Mouse (Mus musculus) C2C12 (cell line): ENCODE data around the gene Mmp15. TPM values are rescaled to one million over a fixed set of nuclear protein-coding genes. Genes with fewer than 3 reads are reported as not detected.

Experiments used
- H3K27me3 ChIP-seq: one replicate; pipeline ENCODE4 v1.6.1; 2011; ENCODE audit not compliant: control insufficient read depth, insufficient read depth, insufficient read length
- H3K36me3 ChIP-seq: one replicate; pipeline ENCODE4 v1.6.1; 2011; ENCODE audit not compliant: control insufficient read depth, insufficient read depth
- H3K4me3 ChIP-seq: one replicate; pipeline ENCODE4 v1.5.1; 2011; ENCODE audit warnings: mild to moderate bottlenecking, control low read depth; ENCODE audit not compliant: poor library complexity, insufficient read depth, severe bottlenecking
- H3K79me2 ChIP-seq: one replicate; pipeline ENCODE4 v1.6.1; 2011; ENCODE audit not compliant: control insufficient read depth, insufficient read depth
- H3K79me3 ChIP-seq: one replicate; pipeline ENCODE4 v1.6.1; 2011; ENCODE audit warnings: low read depth, control low read depth
- H3ac ChIP-seq: one replicate; pipeline ENCODE3; 2011; ENCODE audit warnings: low read depth; ENCODE audit not compliant: control insufficient read depth, insufficient read length
- CEBPB ChIP-seq: IDR thresholded peaks from one replicate; pipeline ENCODE4 v1.6.1; 2011; ENCODE audit warnings: low read depth, mild to moderate bottlenecking, control low read depth, moderate library complexity
- CTCF ChIP-seq: IDR thresholded peaks from one replicate; pipeline ENCODE4 v1.5.1; 2011; ENCODE audit not compliant: control insufficient read depth, insufficient read depth, insufficient read length
- FOSL1 ChIP-seq: IDR thresholded peaks from one replicate; pipeline ENCODE4 v1.8.0; 2011; ENCODE audit warnings: mild to moderate bottlenecking, low read length; ENCODE audit not compliant: poor library complexity, insufficient read depth, severe bottlenecking
- MAX ChIP-seq: IDR thresholded peaks from one replicate; pipeline ENCODE4 v1.6.1; 2011; ENCODE audit warnings: mild to moderate bottlenecking, control low read depth
- MYOD1 ChIP-seq: IDR thresholded peaks from one replicate; pipeline ENCODE4 v1.6.1; 2011; ENCODE audit warnings: low read depth; ENCODE audit not compliant: control insufficient read depth, insufficient read length
- MYOG ChIP-seq: IDR thresholded peaks from one replicate; pipeline ENCODE4 v1.6.1; 2011; ENCODE audit not compliant: control insufficient read depth, insufficient read length; ENCODE audit errors: extremely low read depth
- USF1 ChIP-seq: IDR thresholded peaks from one replicate; pipeline ENCODE4 v1.6.1; 2011; ENCODE audit warnings: low read depth, mild to moderate bottlenecking, control low read depth, moderate library complexity
- long read RNA-seq, 2 experiments: library from polyadenylated mRNA; unstranded; transcript quantifications; one replicate each; pipeline ENCODE4 v2.0.0; 2019 to 2020
- polyA plus RNA-seq: library from polyadenylated mRNA; unstranded; fragments of >200 nt; fragmentation: generic; extraction: Trizol; gene quantifications from one replicate; pipeline ENCODE4 v1.2.1, GENCODE M21; 2012; ENCODE audit warnings: missing spikeins

The Mmp15 gene
- 6.0 TPM for polyA plus RNA-seq
- long read RNA-seq, experiment 1, partial matches to known transcripts: 0 of 2 reads
- long read RNA-seq, experiment 1, other reads (novel, unspliced or antisense): 2 of 2 reads
- long read RNA-seq, experiment 2, full-length matches to known transcripts: 1 of 2 reads
- long read RNA-seq, experiment 2, partial matches to known transcripts: 1 of 2 reads
- long read RNA-seq, experiment 2, other reads (novel, unspliced or antisense): 0 of 2 reads

GRCm38 (mm10) chr8:95352151-95352870, at the start of gene Mmp15:
TSS of gene Mmp15 (plus strand) at chr8:95352268.
- TF ChIP-seq MYOG (no peak), USF1 (no peak), MAX (no peak), MYOD1 (no peak)
- no peaks in the 10 kb centered on the region for H3K79me3 ChIP-seq
- peak within 1 kb of the TSS; percentile 29 for H3K4me3 ChIP-seq
- H3K79me2 ChIP-seq: no peaks in the 10 kb centered on the region
- H3K27me3 ChIP-seq: no peaks in the 10 kb centered on the region
- no peaks in the 10 kb centered on the region for H3K36me3 ChIP-seq
- peak within 1 kb of the TSS; percentile 33 for H3ac ChIP-seq

- H3K4me3 ChIP-seq: no peak overlapping the region
- H3K27me3 ChIP-seq: peaks cover 21% of the 10 kb centered on the region
- no peak overlapping the region for H3ac ChIP-seq
- no peak for TF ChIP-seq USF1
- TF ChIP-seq MYOD1: no peak
- TF ChIP-seq FOSL1: no peak
- TF ChIP-seq MAX: no peak
- TF ChIP-seq CTCF: no peak
- no peaks in the 10 kb centered on the region for H3K36me3 ChIP-seq
- H3K79me3 ChIP-seq: no peaks in the 10 kb centered on the region
- no peaks in the 10 kb centered on the region for H3K79me2 ChIP-seq
Observed at GRCm38 (mm10) chr8:95302410-95302809, 49.7 kb upstream of the Mmp15 start.

- no peak for TF ChIP-seq CTCF
- TF ChIP-seq CEBPB: no peak
- no peak for TF ChIP-seq MAX
- no peak for TF ChIP-seq MYOG
- TF ChIP-seq MYOD1: no peak
- no peak for TF ChIP-seq FOSL1
- no peak for TF ChIP-seq USF1
- no peak overlapping the region for H3K4me3 ChIP-seq
- no peaks in the 10 kb centered on the region for H3K79me3 ChIP-seq
- H3ac ChIP-seq: no peak overlapping the region
- H3K36me3 ChIP-seq: no peaks in the 10 kb centered on the region
- H3K27me3 ChIP-seq: peaks cover 29% of the 10 kb centered on the region
- no peaks in the 10 kb centered on the region for H3K79me2 ChIP-seq
Observed at GRCm38 (mm10) chr8:95305526-95305925, 46.5 kb upstream of the Mmp15 start.

GRCm38 (mm10) chr8:95306431-95306830, 45.6 kb upstream of the Mmp15 start, which contains the start of gene Cngb1:
TSS of gene Cngb1 (minus strand) at chr8:95306585.
- no peak within 1 kb of the TSS for H3ac ChIP-seq
- no peaks in the 10 kb centered on the region for H3K79me3 ChIP-seq
- TF ChIP-seq CEBPB (no peak), USF1 (no peak), MYOD1 (no peak), MYOG (no peak), CTCF (no peak), MAX (no peak), FOSL1 (no peak)
- peaks cover 32% of the 10 kb centered on the region for H3K27me3 ChIP-seq
- no peak within 1 kb of the TSS for H3K4me3 ChIP-seq
- no peaks in the 10 kb centered on the region for H3K36me3 ChIP-seq
- H3K79me2 ChIP-seq: no peaks in the 10 kb centered on the region

GRCm38 (mm10) chr8:95310342-95310970, 41.6 kb upstream of the Mmp15 start, which contains the start of gene Tepp:
TSS of gene Tepp (plus strand) at chr8:95310566.
- Histone ChIP-seq H3K36me3 (no peaks in the 10 kb centered on the region), H3K4me3 (no peak within 1 kb of the TSS), H3K79me3 (no peaks in the 10 kb centered on the region), H3ac (no peak within 1 kb of the TSS), H3K79me2 (no peaks in the 10 kb centered on the region), H3K27me3 (peaks cover 40% of the 10 kb centered on the region)
- no peak for TF ChIP-seq USF1
- no peak for TF ChIP-seq MAX
- no peak for TF ChIP-seq MYOG
- TF ChIP-seq FOSL1: no peak
- no peak for TF ChIP-seq CTCF
- no peak for TF ChIP-seq MYOD1
- no peak for TF ChIP-seq CEBPB

- Histone ChIP-seq H3K79me3 (no peaks in the 10 kb centered on the region), H3K79me2 (no peaks in the 10 kb centered on the region), H3K36me3 (no peaks in the 10 kb centered on the region), H3K4me3 (no peak overlapping the region), H3ac (no peak overlapping the region), H3K27me3 (peaks cover 22% of the 10 kb centered on the region)
- no peak for TF ChIP-seq USF1
- TF ChIP-seq FOSL1: no peak
- TF ChIP-seq MAX: no peak
- TF ChIP-seq CEBPB: no peak
- TF ChIP-seq MYOG: no peak
- no peak for TF ChIP-seq MYOD1
- no peak for TF ChIP-seq CTCF
Observed at GRCm38 (mm10) chr8:95312836-95313235, 39.2 kb upstream of the Mmp15 start.
